8 mouse cellular contexts compared by ENCODE assay signal in genomic region chr11:20632619-20632965, GRCm38 (mm10).
DNase-seq lines count a peak whose midpoint lies in the region; ATAC-seq and TF ChIP-seq lines count a peak whose summit lies in the region.

No protein-coding gene starts in this region.

- DNase-seq in adrenal gland, postnatal 10 days = peak; percentile 73
- DNase-seq in forebrain, embryonic 11.5 days (ENCODE audit: low spot score) = peak; percentile 75
- DNase-seq in midbrain, embryonic 14.5 days = peak; percentile 62
- peak; percentile 83 for DNase-seq in thymus, postnatal 4 days
- DNase-seq in right cerebral cortex, postnatal 14 days = no peak

- no peaks in the 10 kb centered on the region for H3K36me3 ChIP-seq in E14TG2a.4 (ENCODE audit: insufficient read depth, low read length)
- H3K36me3 ChIP-seq in forebrain, embryonic 11.5 days (ENCODE audit: control insufficient read depth, insufficient read depth, low read length) = no peaks in the 10 kb centered on the region
- no peaks in the 10 kb centered on the region for H3K36me3 ChIP-seq in hindbrain, embryonic 12.5 days
- no peaks in the 10 kb centered on the region for H3K36me3 ChIP-seq in limb, embryonic 15.5 days
- no peaks in the 10 kb centered on the region for H3K36me3 ChIP-seq in midbrain, embryonic 14.5 days (ENCODE audit: control insufficient read depth, insufficient read depth, low read length)

- peaks cover 65% of the 10 kb centered on the region for H3K4me1 ChIP-seq in E14TG2a.4 (replicated peaks; ENCODE audit: low read depth, low read length)
- H3K4me1 ChIP-seq in forebrain, embryonic 11.5 days (replicated peaks; ENCODE audit: control insufficient read depth, insufficient read depth, low read length) = peaks cover 12% of the 10 kb centered on the region
- peaks cover 28% of the 10 kb centered on the region for H3K4me1 ChIP-seq in hindbrain, embryonic 12.5 days
- peaks cover 17% of the 10 kb centered on the region for H3K4me1 ChIP-seq in limb, embryonic 15.5 days
- peaks cover 35% of the 10 kb centered on the region for H3K4me1 ChIP-seq in midbrain, embryonic 14.5 days (ENCODE audit: control insufficient read depth, insufficient read depth, low read length)

- H3K4me3 ChIP-seq in E14TG2a.4 (replicated peaks; ENCODE audit: low read length) = peak overlapping the region; percentile 96
- H3K4me3 ChIP-seq in forebrain, embryonic 11.5 days (ENCODE audit: low read depth, low read length) = peak overlapping the region; percentile 81
- peak overlapping the region; percentile 83 for H3K4me3 ChIP-seq in hindbrain, embryonic 12.5 days
- H3K4me3 ChIP-seq in limb, embryonic 15.5 days = peak overlapping the region; percentile 88
- H3K4me3 ChIP-seq in midbrain, embryonic 14.5 days (replicated peaks; ENCODE audit: low read depth, low read length) = peak overlapping the region; percentile 90

- 1% methylated on average over 13 of the region's 13 CpGs for WGBS in forebrain, embryonic 11.5 days
- WGBS in hindbrain, embryonic 12.5 days = under 1% methylated on average over 13 of the region's 13 CpGs
- WGBS in limb, embryonic 15.5 days = under 1% methylated on average over 13 of the region's 13 CpGs
- under 1% methylated on average over 13 of the region's 13 CpGs for WGBS in midbrain, embryonic 14.5 days

- peak overlapping the region; percentile 65 for H3K4me2 ChIP-seq in forebrain, embryonic 11.5 days (ENCODE audit: low read depth, low read length, severe bottlenecking)
- peak overlapping the region; percentile 82 for H3K4me2 ChIP-seq in hindbrain, embryonic 12.5 days (replicated peaks)
- peak overlapping the region; percentile 66 for H3K4me2 ChIP-seq in limb, embryonic 15.5 days
- peak overlapping the region; percentile 85 for H3K4me2 ChIP-seq in midbrain, embryonic 14.5 days (ENCODE audit: low read length)

- H3K9ac ChIP-seq in forebrain, embryonic 11.5 days (ENCODE audit: low read length) = peak overlapping the region; percentile 92
- peak overlapping the region; percentile 90 for H3K9ac ChIP-seq in hindbrain, embryonic 12.5 days
- peak overlapping the region; percentile 85 for H3K9ac ChIP-seq in limb, embryonic 15.5 days
- peak overlapping the region; percentile 91 for H3K9ac ChIP-seq in midbrain, embryonic 14.5 days (replicated peaks; ENCODE audit: low read length)

- no peak for ATAC-seq in forebrain, embryonic 11.5 days (replicated peaks; ENCODE audit: low FRiP score)
- no peak for ATAC-seq in hindbrain, embryonic 12.5 days (ENCODE audit: low FRiP score)
- no peak for ATAC-seq in limb, embryonic 15.5 days (ENCODE audit: insufficient number of reproducible peaks, low FRiP score, low TSS enrichment, low read depth)
- no peak for ATAC-seq in midbrain, embryonic 14.5 days (ENCODE audit: low FRiP score, low TSS enrichment)

- peak overlapping the region; percentile 93 for H3K27ac ChIP-seq in forebrain, embryonic 11.5 days (ENCODE audit: low read depth, low read length)
- peak overlapping the region; percentile 96 for H3K27ac ChIP-seq in hindbrain, embryonic 12.5 days
- H3K27ac ChIP-seq in limb, embryonic 15.5 days = peak overlapping the region; percentile 99
- peak overlapping the region; percentile 93 for H3K27ac ChIP-seq in midbrain, embryonic 14.5 days (replicated peaks; ENCODE audit: low read depth, low read length)

- no peaks in the 10 kb centered on the region for H3K27me3 ChIP-seq in E14TG2a.4 (ENCODE audit: insufficient read depth, low read length)
- no peaks in the 10 kb centered on the region for H3K27me3 ChIP-seq in forebrain, embryonic 11.5 days (ENCODE audit: control insufficient read depth, insufficient read depth, low read length)
- H3K27me3 ChIP-seq in hindbrain, embryonic 12.5 days = no peaks in the 10 kb centered on the region
- no peaks in the 10 kb centered on the region for H3K27me3 ChIP-seq in limb, embryonic 15.5 days
- no peaks in the 10 kb centered on the region for H3K27me3 ChIP-seq in midbrain, embryonic 14.5 days (ENCODE audit: control insufficient read depth, insufficient read depth, low read length)

- H3K9me3 ChIP-seq in E14TG2a.4 (ENCODE audit: low read length) = no peaks in the 10 kb centered on the region
- no peaks in the 10 kb centered on the region for H3K9me3 ChIP-seq in forebrain, embryonic 11.5 days (ENCODE audit: control insufficient read depth, low read length)
- H3K9me3 ChIP-seq in hindbrain, embryonic 12.5 days (replicated peaks) = no peaks in the 10 kb centered on the region
- no peaks in the 10 kb centered on the region for H3K9me3 ChIP-seq in limb, embryonic 15.5 days
- no peaks in the 10 kb centered on the region for H3K9me3 ChIP-seq in midbrain, embryonic 14.5 days (ENCODE audit: control insufficient read depth, low read length)

- no peak for TF ChIP-seq CTCF in E14TG2a.4 (conservative IDR thresholded peaks at IDR 0.05; ENCODE audit: low read length)
